Mouse (Mus musculus): Measurements from ENCODE around the gene Degs2. TPM values are rescaled to one million over a fixed set of nuclear protein-coding genes. Genes with fewer than 3 reads are reported as not detected.

Degs2 gene
- polyA plus RNA-seq (2015; fragmentation: Nextera tagmentation; extraction: Ambion mirVana) = 2.6 TPM in 2 replicates

- Histone ChIP-seq H3K27ac (replicated peaks) (no peak within 1 kb of the TSS), H3K36me3 (no peaks in the 10 kb centered on the region), H3K4me1 (replicated peaks) (peaks cover 11% of the 10 kb centered on the region), H3K4me2 (peak within 1 kb of the TSS; percentile 50), H3K9me3 (no peaks in the 10 kb centered on the region), H3K4me3 (peak within 1 kb of the TSS; percentile 24), H3K27me3 (peaks cover 38% of the 10 kb centered on the region), H3K9ac (0 out of 2 replicates have a peak within 1 kb of the TSS, but pooled peaks have one; percentile 45)
- no peak; the same call in 1 of the 2 replicates for ATAC-seq (ENCODE audit: low read depth)
- WGBS = 1% methylated on average over 32 of the region's 32 CpGs
Observed at GRCm38 (mm10) chr12:108702185-108702584, at the start of gene Degs2. Gene Degs2, minus strand, starts transcription at chr12:108702315.

- no peak for ATAC-seq (ENCODE audit: low read depth)
- WGBS = 45% methylated on average over 9 of the region's 9 CpGs
- H3K9me3 ChIP-seq = no peaks in the 10 kb centered on the region
- no peak overlapping the region for H3K9ac ChIP-seq
- H3K4me1 ChIP-seq (replicated peaks) = 0 out of 2 replicates have a peak, but pooled peaks cover 3% of the 10 kb centered on the region
- H3K27me3 ChIP-seq = no peaks in the 10 kb centered on the region
- H3K27ac ChIP-seq (replicated peaks) = no peak overlapping the region
- no peak overlapping the region for H3K4me3 ChIP-seq
- H3K36me3 ChIP-seq = no peaks in the 10 kb centered on the region
- no peak overlapping the region for H3K4me2 ChIP-seq
Observed at GRCm38 (mm10) chr12:108751790-108752189, 49.7 kb upstream of the Degs2 start.

GRCm38 (mm10) chr12:108750226-108750625 lies 48.1 kb upstream of the Degs2 start:
- 81% methylated on average over 3 of the region's 3 CpGs for WGBS
- no peaks in the 10 kb centered on the region for H3K27me3 ChIP-seq
- no peak overlapping the region for H3K9ac ChIP-seq
- H3K36me3 ChIP-seq = no peaks in the 10 kb centered on the region
- no peak overlapping the region for H3K4me2 ChIP-seq
- ATAC-seq (ENCODE audit: low read depth) = no peak
- no peak overlapping the region for H3K4me3 ChIP-seq
- H3K27ac ChIP-seq (replicated peaks) = no peak overlapping the region
- H3K9me3 ChIP-seq = no peaks in the 10 kb centered on the region
- H3K4me1 ChIP-seq (replicated peaks) = 0 out of 2 replicates have a peak, but pooled peaks cover 3% of the 10 kb centered on the region

- Histone ChIP-seq H3K9me3 (no peaks in the 10 kb centered on the region), H3K9ac (no peak overlapping the region), H3K4me3 (no peak overlapping the region), H3K27ac (replicated peaks) (no peak overlapping the region), H3K27me3 (no peaks in the 10 kb centered on the region), H3K4me1 (replicated peaks) (0 out of 2 replicates have a peak, but pooled peaks cover 2% of the 10 kb centered on the region), H3K4me2 (no peak overlapping the region), H3K36me3 (no peaks in the 10 kb centered on the region)
- 86% methylated on average over 9 of the region's 9 CpGs for WGBS
- ATAC-seq (ENCODE audit: low read depth) = no peak
Observed at GRCm38 (mm10) chr12:108749454-108749853, 47.3 kb upstream of the Degs2 start.

GRCm38 (mm10) chr12:108749019-108749418 lies 46.9 kb upstream of the Degs2 start:
- Histone ChIP-seq H3K4me3 (no peak overlapping the region), H3K9me3 (no peaks in the 10 kb centered on the region), H3K4me1 (replicated peaks) (no peaks in the 10 kb centered on the region), H3K36me3 (no peaks in the 10 kb centered on the region), H3K27me3 (no peaks in the 10 kb centered on the region), H3K4me2 (no peak overlapping the region), H3K9ac (no peak overlapping the region), H3K27ac (replicated peaks) (no peak overlapping the region)
- ATAC-seq (ENCODE audit: low read depth) = no peak
- WGBS = 70% methylated on average over 6 of the region's 6 CpGs

- Histone ChIP-seq H3K27ac (replicated peaks) (no peak overlapping the region), H3K4me1 (replicated peaks) (no peaks in the 10 kb centered on the region), H3K9ac (no peak overlapping the region), H3K4me2 (no peak overlapping the region), H3K36me3 (no peaks in the 10 kb centered on the region), H3K9me3 (no peaks in the 10 kb centered on the region), H3K4me3 (no peak overlapping the region), H3K27me3 (no peaks in the 10 kb centered on the region)
- no peak for ATAC-seq (ENCODE audit: low read depth)
Observed at GRCm38 (mm10) chr12:108745990-108746389, 43.9 kb upstream of the Degs2 start.

- Histone ChIP-seq H3K27ac (replicated peaks) (no peak overlapping the region), H3K9me3 (no peaks in the 10 kb centered on the region), H3K27me3 (no peaks in the 10 kb centered on the region), H3K4me3 (no peak overlapping the region), H3K9ac (no peak overlapping the region), H3K36me3 (no peaks in the 10 kb centered on the region), H3K4me1 (replicated peaks) (no peaks in the 10 kb centered on the region), H3K4me2 (no peak overlapping the region)
- 91% methylated on average over 4 of the region's 4 CpGs for WGBS
- ATAC-seq (ENCODE audit: low read depth) = no peak
Observed at GRCm38 (mm10) chr12:108742241-108742640, 40.1 kb upstream of the Degs2 start.

- 68% methylated on average over 2 of the region's 2 CpGs for WGBS
- ATAC-seq (ENCODE audit: low read depth) = no peak
Observed at GRCm38 (mm10) chr12:108741472-108741871, 39.4 kb upstream of the Degs2 start.

GRCm38 (mm10) chr12:108738745-108739144 lies 36.6 kb upstream of the Degs2 start:
- H3K27ac ChIP-seq (replicated peaks) = no peak overlapping the region
- H3K9ac ChIP-seq = no peak overlapping the region
- no peak overlapping the region for H3K4me2 ChIP-seq
- H3K9me3 ChIP-seq = no peaks in the 10 kb centered on the region
- no peak for ATAC-seq (ENCODE audit: low read depth)
- H3K27me3 ChIP-seq = no peaks in the 10 kb centered on the region
- H3K4me3 ChIP-seq = no peak overlapping the region
- no peaks in the 10 kb centered on the region for H3K4me1 ChIP-seq (replicated peaks)
- no peaks in the 10 kb centered on the region for H3K36me3 ChIP-seq
- WGBS = 92% methylated on average over 12 of the region's 12 CpGs

More at GRCm38 (mm10) chr12:108741472-108741871, 39.4 kb upstream of the Degs2 start:
- Histone ChIP-seq H3K27me3 (no peaks in the 10 kb centered on the region), H3K36me3 (no peaks in the 10 kb centered on the region), H3K9me3 (no peaks in the 10 kb centered on the region), H3K4me1 (replicated peaks) (no peaks in the 10 kb centered on the region), H3K27ac (replicated peaks) (no peak overlapping the region), H3K9ac (no peak overlapping the region), H3K4me3 (no peak overlapping the region), H3K4me2 (no peak overlapping the region)

GRCm38 (mm10) chr12:108737838-108738237 lies 35.7 kb upstream of the Degs2 start:
- Histone ChIP-seq H3K27me3 (no peaks in the 10 kb centered on the region), H3K27ac (replicated peaks) (no peak overlapping the region), H3K4me3 (no peak overlapping the region), H3K9me3 (no peaks in the 10 kb centered on the region), H3K4me1 (replicated peaks) (no peaks in the 10 kb centered on the region), H3K9ac (no peak overlapping the region), H3K36me3 (no peaks in the 10 kb centered on the region), H3K4me2 (no peak overlapping the region)
- WGBS = 91% methylated on average over 7 of the region's 7 CpGs
- no peak for ATAC-seq (ENCODE audit: low read depth)

- no peak for ATAC-seq (ENCODE audit: low read depth)
- 91% methylated on average over 2 of the region's 2 CpGs for WGBS
- H3K4me2 ChIP-seq = no peak overlapping the region
Observed at GRCm38 (mm10) chr12:108734386-108734785, 32.3 kb upstream of the Degs2 start.

GRCm38 (mm10) chr12:108723841-108724240 lies 21.7 kb upstream of the Degs2 start:
- ATAC-seq (ENCODE audit: low read depth) = no peak
- Histone ChIP-seq H3K9ac (no peak overlapping the region), H3K9me3 (no peaks in the 10 kb centered on the region), H3K36me3 (no peaks in the 10 kb centered on the region), H3K4me1 (replicated peaks) (no peaks in the 10 kb centered on the region), H3K27ac (replicated peaks) (no peak overlapping the region), H3K4me2 (no peak overlapping the region), H3K4me3 (no peak overlapping the region), H3K27me3 (no peaks in the 10 kb centered on the region)
- WGBS = 85% methylated on average over 3 of the region's 3 CpGs

More at GRCm38 (mm10) chr12:108734386-108734785, 32.3 kb upstream of the Degs2 start:
- no peaks in the 10 kb centered on the region for H3K4me1 ChIP-seq (replicated peaks)
- no peaks in the 10 kb centered on the region for H3K36me3 ChIP-seq
- no peak overlapping the region for H3K27ac ChIP-seq (replicated peaks)
- H3K9ac ChIP-seq = no peak overlapping the region
- no peaks in the 10 kb centered on the region for H3K9me3 ChIP-seq
- H3K27me3 ChIP-seq = no peaks in the 10 kb centered on the region
- H3K4me3 ChIP-seq = no peak overlapping the region

GRCm38 (mm10) chr12:108722464-108722863 lies 20.3 kb upstream of the Degs2 start:
- H3K9me3 ChIP-seq = no peaks in the 10 kb centered on the region
- H3K36me3 ChIP-seq = no peaks in the 10 kb centered on the region
- 95% methylated on average over 4 of the region's 4 CpGs for WGBS
- no peak overlapping the region for H3K27ac ChIP-seq (replicated peaks)
- no peaks in the 10 kb centered on the region for H3K27me3 ChIP-seq
- H3K9ac ChIP-seq = no peak overlapping the region
- H3K4me1 ChIP-seq (replicated peaks) = no peaks in the 10 kb centered on the region
- H3K4me3 ChIP-seq = no peak overlapping the region
- ATAC-seq (ENCODE audit: low read depth) = no peak
- no peak overlapping the region for H3K4me2 ChIP-seq

All from neural tube, embryonic 13.5 days (tissue).